Mouse (Mus musculus) liver, embryonic 14.5 days (tissue): ENCODE data around the gene Arhgap10.

Source experiments
- CTCF ChIP-seq: IDR thresholded peaks from 2 replicates; pipeline ENCODE4 v1.5.1; 2016; ENCODE audit warnings: antibody characterized with exemption, low read depth, control low read depth
- EP300 ChIP-seq: IDR thresholded peaks from 2 replicates; pipeline ENCODE4 v1.6.1; 2016; ENCODE audit warnings: antibody characterized with exemption, low read depth

GRCm38 (mm10) chr8:77510426-77510825 is 7.3 kb downstream of the Arhgap10 start:
- no peak for TF ChIP-seq EP300
- TF ChIP-seq CTCF, result no peak
